Mouse (Mus musculus) stomach, postnatal 0 days (tissue): ENCODE results near the gene Gm15517. TPM values are rescaled to one million over a fixed set of nuclear protein-coding genes. Genes with fewer than 3 reads are reported as not detected.

Experiments used
- ATAC-seq: fragments of 200-750 bp; cut with Nextera tagmentation; 2 replicates; pipeline ENCODE4 v1.8.0; 2017; ENCODE audit not compliant: low FRiP score, low TSS enrichment
- DNase-seq: peaks from one replicate; pipeline ENCODE4 v3.0.0-alpha.2; 2016; ENCODE audit warnings: low spot score
- H3K27ac ChIP-seq: fragments of 300-500 bp; sonication (generic); replicated peaks from 2 replicates; pipeline ENCODE4 v1.5.1; 2014; ENCODE audit warnings: mild to moderate bottlenecking, control low read depth
- H3K27me3 ChIP-seq: fragments of 300-500 bp; sonication (generic); 2 replicates; pipeline ENCODE4 v1.6.1; 2014; ENCODE audit warnings: low read length; ENCODE audit not compliant: control insufficient read depth, insufficient read depth
- H3K36me3 ChIP-seq: fragments of 300-500 bp; sonication (generic); 2 replicates; pipeline ENCODE4 v1.6.1; 2014; ENCODE audit warnings: low read length, mixed read lengths; ENCODE audit not compliant: control insufficient read depth, insufficient read depth
- H3K4me1 ChIP-seq: fragments of 300-500 bp; sonication (generic); replicated peaks from 2 replicates; pipeline ENCODE4 v1.6.1; 2014; ENCODE audit warnings: antibody characterized with exemption; ENCODE audit not compliant: control insufficient read depth, insufficient read depth
- H3K4me2 ChIP-seq: fragments of 300-500 bp; sonication (generic); replicated peaks from 2 replicates; pipeline ENCODE4 v1.6.1; 2014; ENCODE audit warnings: low read depth, mild to moderate bottlenecking, control low read depth, moderate library complexity
- H3K4me3 ChIP-seq: fragments of 300-500 bp; sonication (generic); 2 replicates; pipeline ENCODE4 v1.5.1; 2014; ENCODE audit warnings: low read depth, low read length, control low read depth
- H3K9ac ChIP-seq: fragments of 300-500 bp; sonication (generic); 2 replicates; pipeline ENCODE4 v1.6.1; 2014; ENCODE audit warnings: mild to moderate bottlenecking, low read length, control low read depth, mixed read lengths
- H3K9me3 ChIP-seq: fragments of 300-500 bp; sonication (generic); 2 replicates; pipeline ENCODE4 v1.6.1; 2016; ENCODE audit warnings: low read length; ENCODE audit not compliant: control insufficient read depth
- CTCF ChIP-seq: IDR thresholded peaks from 2 replicates; pipeline ENCODE4 v1.5.1; 2016; ENCODE audit warnings: antibody characterized with exemption, low read depth, mild to moderate bottlenecking, moderate library complexity
- EP300 ChIP-seq: optimal IDR thresholded peaks from 2 replicates; pipeline ENCODE3; 2016; ENCODE audit warnings: antibody characterized with exemption
- WGBS: fragments of 180-500 bp; shearing (Covaris S2); extraction: QIAGEN DNeasy Blood & Tissue Kit; methylation state at CpG from one replicate; pipeline ENCODE4 v1.1.7; 2014; 5-methylcytosine and 5-hydroxymethylcytosine counted together
- polyA plus RNA-seq: library from polyadenylated mRNA; unstranded; fragments of >200 nt; fragmentation: Nextera tagmentation; extraction: Ambion mirVana; gene quantifications from 2 replicates; pipeline ENCODE4 v1.2.1, GENCODE M21; 2015

Gene Gm15517
- polyA plus RNA-seq, 1 experiment from 2014 or later: not detected

DNA sequence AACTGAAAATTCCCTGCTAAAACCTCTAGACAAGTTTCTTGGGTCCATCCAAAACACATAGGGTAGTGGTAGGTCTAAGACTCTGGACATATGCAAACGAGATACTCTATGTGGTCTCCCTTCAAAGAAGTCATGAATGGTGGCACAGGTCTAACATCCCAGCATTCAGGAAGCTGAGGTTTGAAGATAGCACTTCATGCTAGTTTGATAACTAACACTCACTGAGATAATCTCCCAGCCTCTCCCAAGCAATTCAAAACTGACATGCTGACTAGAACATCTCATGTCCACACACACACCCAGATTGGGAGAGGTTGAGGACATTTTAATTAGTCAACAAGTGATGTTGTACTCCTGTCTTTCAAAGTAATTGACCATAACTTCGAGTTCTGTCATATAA, 21.3 kb upstream of the Gm15517 start:
- DNase-seq: no peak
- Histone ChIP-seq H3K4me2 (no peak overlapping the region), H3K27ac (no peak overlapping the region), H3K9ac (no peak overlapping the region), H3K36me3 (no peaks in the 10 kb centered on the region), H3K9me3 (no peaks in the 10 kb centered on the region), H3K4me1 (no peaks in the 10 kb centered on the region), H3K4me3 (no peak overlapping the region), H3K27me3 (no peaks in the 10 kb centered on the region)
- 53% methylated on average over 2 of the region's 2 CpGs for WGBS
- TF ChIP-seq CTCF (no peak), EP300 (no peak)
- no peak for ATAC-seq

DNA sequence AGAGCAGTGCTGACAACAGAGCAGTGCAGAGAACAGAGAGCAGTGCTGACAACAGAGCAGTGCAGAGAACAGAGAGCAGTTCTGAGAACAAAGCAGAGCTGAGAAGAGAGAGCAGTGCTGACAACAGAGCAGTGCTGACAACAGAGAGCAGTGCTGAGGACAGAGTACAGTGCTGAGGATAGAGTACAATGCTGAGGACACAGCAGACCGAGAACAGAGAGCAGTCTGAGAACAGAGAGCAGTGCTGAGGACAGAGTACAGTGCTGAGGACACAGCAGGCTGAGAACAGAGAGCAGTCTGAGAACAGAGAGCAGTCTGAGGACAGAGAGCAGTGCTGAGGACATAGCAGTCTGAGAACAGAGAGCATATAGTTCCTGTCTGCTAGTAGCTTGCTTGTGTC, 20.5 kb upstream of the Gm15517 start:
- Histone ChIP-seq H3K27me3 (no peaks in the 10 kb centered on the region), H3K36me3 (no peaks in the 10 kb centered on the region), H3K9ac (no peak overlapping the region), H3K4me3 (no peak overlapping the region), H3K4me1 (no peaks in the 10 kb centered on the region), H3K27ac (no peak overlapping the region), H3K4me2 (no peak overlapping the region), H3K9me3 (no peaks in the 10 kb centered on the region)
- TF ChIP-seq EP300 (no peak), CTCF (no peak)
- WGBS: 59% methylated on average over 1 of the region's 1 CpGs
- DNase-seq (no peak), ATAC-seq (no peak)

GRCm38 (mm10) chr7:44241163-44241562, 20.1 kb upstream of the Gm15517 start:
- no peaks in the 10 kb centered on the region for H3K27me3 ChIP-seq
- DNase-seq: no peak

GRCm38 (mm10) chr7:44244080-44244479, 17.2 kb upstream of the Gm15517 start:
- ATAC-seq (no peak), DNase-seq (no peak)
- Histone ChIP-seq H3K9me3 (no peaks in the 10 kb centered on the region), H3K9ac (no peak overlapping the region), H3K4me1 (no peaks in the 10 kb centered on the region; the same call in 1 of the 2 replicates), H3K4me2 (no peak overlapping the region), H3K36me3 (no peaks in the 10 kb centered on the region), H3K27ac (no peak overlapping the region), H3K27me3 (no peaks in the 10 kb centered on the region), H3K4me3 (no peak overlapping the region)
- no peak for TF ChIP-seq EP300
- no peak for TF ChIP-seq CTCF
- 44% methylated on average over 1 of the region's 1 CpGs for WGBS

More at GRCm38 (mm10) chr7:44241163-44241562, 20.1 kb upstream of the Gm15517 start:
- no peak for ATAC-seq
- TF ChIP-seq CTCF (peak; percentile 34), EP300 (no peak)
- WGBS: 47% methylated on average over 2 of the region's 2 CpGs
- Histone ChIP-seq H3K27ac (no peak overlapping the region), H3K4me2 (no peak overlapping the region), H3K9me3 (no peaks in the 10 kb centered on the region), H3K36me3 (no peaks in the 10 kb centered on the region), H3K4me1 (no peaks in the 10 kb centered on the region), H3K4me3 (no peak overlapping the region), H3K9ac (no peak overlapping the region)

GRCm38 (mm10) chr7:44246055-44246983, 14.9 kb upstream of the Gm15517 start, which contains the start of the genes 1700028J19Rik and 2410002F23Rik:
1700028J19Rik (minus strand) TSS chr7:44246695.
2410002F23Rik (plus strand) TSS chr7:44246722.
- DNase-seq: peak; percentile 91
- H3K4me2 ChIP-seq: peak within 1 kb of the TSS; percentile 70
- peak; percentile 93 for TF ChIP-seq EP300
- no peak for TF ChIP-seq CTCF
- peak within 1 kb of the TSS; percentile 75 for H3K4me3 ChIP-seq
- no peaks in the 10 kb centered on the region for H3K27me3 ChIP-seq
- no peaks in the 10 kb centered on the region for H3K9me3 ChIP-seq
- no peaks in the 10 kb centered on the region; the same call in 1 of the 2 replicates for H3K4me1 ChIP-seq
- peak; percentile 87 for ATAC-seq
- peak within 1 kb of the TSS; percentile 95 for H3K27ac ChIP-seq
- WGBS: under 1% methylated on average over 62 of the region's 62 CpGs
- H3K36me3 ChIP-seq: no peaks in the 10 kb centered on the region; the same call in 1 of the 2 replicates
- H3K9ac ChIP-seq: peak within 1 kb of the TSS; percentile 92
